Comparison of ENCODE assay signal across 25 mouse cellular contexts in the genomic region with DNA sequence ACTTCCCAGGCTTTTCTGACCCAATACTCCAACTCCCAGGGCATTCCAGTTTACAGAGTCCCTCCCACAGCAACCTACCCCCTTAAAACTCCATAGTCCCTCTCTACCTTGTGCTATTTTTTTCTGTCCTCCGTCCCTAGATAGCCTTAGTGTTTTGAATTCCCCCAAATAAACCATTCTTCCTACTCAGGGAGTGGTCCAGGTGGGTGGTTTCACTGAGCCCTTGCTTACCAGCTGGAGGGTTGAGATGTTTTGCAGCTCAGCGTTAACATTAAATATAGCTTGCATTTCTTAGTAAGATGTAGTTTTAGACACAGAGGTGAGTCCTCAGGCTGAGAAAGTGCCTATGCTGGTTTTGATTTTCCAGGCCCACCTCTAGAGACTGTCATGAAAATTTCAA.
"Had no signal": no experiment of that assay in that cellular context is flagged by ENCODE, and none has a peak within 500 bp of the region (broad histone marks: within the 10 kb centered on the region; RNA-seq: fewer than 3 reads in every experiment).

No protein-coding gene starts in this region.

- H3K4me2 ChIP-seq: heart, embryonic 11.5 days; heart, embryonic 13.5 days; heart, embryonic 15.5 days; hindbrain, embryonic 13.5 days; hindbrain, embryonic 15.5 days; kidney, embryonic 15.5 days; limb, embryonic 13.5 days; limb, embryonic 15.5 days; liver, embryonic 13.5 days had no signal

- H3K27ac ChIP-seq: heart, adult 2 months; heart, embryonic 13.5 days; heart, embryonic 15.5 days; hindbrain, embryonic 13.5 days; hindbrain, embryonic 15.5 days; hindbrain, postnatal 0 days; kidney, embryonic 15.5 days; kidney, postnatal 0 days; limb, embryonic 13.5 days; limb, embryonic 15.5 days; liver, embryonic 13.5 days had no signal

- H3K9ac ChIP-seq: heart, embryonic 13.5 days; heart, embryonic 15.5 days; hindbrain, embryonic 13.5 days; hindbrain, embryonic 15.5 days; kidney, embryonic 15.5 days; limb, embryonic 13.5 days; limb, embryonic 15.5 days; liver, embryonic 13.5 days had no signal

- H3K27me3 ChIP-seq: heart, embryonic 13.5 days; heart, embryonic 15.5 days; hindbrain, embryonic 13.5 days; hindbrain, embryonic 15.5 days; kidney, embryonic 15.5 days; limb, embryonic 13.5 days; limb, embryonic 15.5 days; liver, embryonic 13.5 days had no signal

- H3K4me1 ChIP-seq: hindbrain, embryonic 13.5 days; hindbrain, embryonic 15.5 days; kidney, embryonic 15.5 days; limb, embryonic 13.5 days; limb, embryonic 15.5 days; liver, embryonic 13.5 days had no signal

- H3K9me3 ChIP-seq: heart, embryonic 13.5 days; heart, embryonic 15.5 days; hindbrain, embryonic 13.5 days; hindbrain, embryonic 15.5 days; kidney, embryonic 15.5 days; limb, embryonic 13.5 days; limb, embryonic 15.5 days; liver, embryonic 13.5 days had no signal

- H3K4me3 ChIP-seq: heart, adult 2 months; heart, embryonic 13.5 days; heart, embryonic 15.5 days; hindbrain, embryonic 13.5 days; hindbrain, embryonic 15.5 days; kidney, embryonic 15.5 days; limb, embryonic 13.5 days; limb, embryonic 15.5 days; liver, embryonic 13.5 days had no signal

- H3K36me3 ChIP-seq: heart, embryonic 13.5 days; heart, embryonic 15.5 days; hindbrain, embryonic 13.5 days; hindbrain, embryonic 15.5 days; kidney, embryonic 15.5 days; limb, embryonic 13.5 days; limb, embryonic 15.5 days; liver, embryonic 13.5 days had no signal

- DNase-seq: gastrocnemius, postnatal 14 days; gastrocnemius, postnatal 36 days; heart, adult 11 months; heart, adult 2 months; heart, postnatal 14 days; heart, postnatal 36 days; kidney, adult 11 months; kidney, adult 2 months; kidney, adult 9 months; kidney, postnatal 14 days; kidney, postnatal 36 days; layer of hippocampus, adult 9-11 months; layer of hippocampus, postnatal 36 days; liver, embryonic 13.5 days had no signal

- ATAC-seq: hindbrain, postnatal 0 days; intestine, embryonic 16.5 days had no signal
